Mouse (Mus musculus) stomach, embryonic 16.5 days (tissue): ENCODE results near the gene Nfe2l2. TPM values are rescaled to one million over a fixed set of nuclear protein-coding genes. Genes with fewer than 3 reads are reported as not detected.
"Not testable (repeated sequence)": the region's sequence is repeated elsewhere in the genome, so short reads cannot be mapped to it uniquely, and the experiment has no call there.

ENCODE experiments used
- ATAC-seq: fragments of 200-750 bp; cut with Nextera tagmentation; 2 replicates; pipeline ENCODE4 v1.8.0; 2017; ENCODE audit warnings: moderate number of reproducible peaks, moderate TSS enrichment; ENCODE audit not compliant: insufficient read depth, low FRiP score
- H3K27ac ChIP-seq: fragments of 300-500 bp; sonication (generic); 2 replicates; pipeline ENCODE4 v1.5.1; 2014; ENCODE audit warnings: low read length
- H3K27me3 ChIP-seq: fragments of 300-500 bp; sonication (generic); 2 replicates; pipeline ENCODE4 v1.6.1; 2014; ENCODE audit warnings: low read length, control low read depth, mixed read lengths; ENCODE audit not compliant: control insufficient read depth, insufficient read depth
- H3K36me3 ChIP-seq: fragments of 300-500 bp; sonication (generic); 2 replicates; pipeline ENCODE4 v1.6.1; 2014; ENCODE audit warnings: low read length; ENCODE audit not compliant: control insufficient read depth, insufficient read depth
- H3K4me1 ChIP-seq: fragments of 300-500 bp; sonication (generic); 2 replicates; pipeline ENCODE4 v1.6.1; 2014; ENCODE audit warnings: low read length, control low read depth, mixed read lengths; ENCODE audit not compliant: control insufficient read depth, insufficient read depth
- H3K4me2 ChIP-seq: fragments of 300-500 bp; sonication (generic); 2 replicates; pipeline ENCODE4 v1.6.1; 2014; ENCODE audit warnings: low read depth, low read length, mixed read lengths
- H3K4me3 ChIP-seq: fragments of 300-500 bp; sonication (generic); replicated peaks from 2 replicates; pipeline ENCODE4 v1.5.1; 2014; ENCODE audit warnings: mild to moderate bottlenecking, low read length
- H3K9ac ChIP-seq: fragments of 300-500 bp; sonication (generic); 2 replicates; pipeline ENCODE4 v1.6.1; 2014; ENCODE audit warnings: low read length
- H3K9me3 ChIP-seq: fragments of 300-500 bp; sonication (generic); replicated peaks from 2 replicates; pipeline ENCODE4 v1.6.1; 2016; ENCODE audit warnings: low read length, control low read depth; ENCODE audit not compliant: control insufficient read depth
- WGBS: fragments of 180-500 bp; shearing (Covaris S2); extraction: QIAGEN DNeasy Blood & Tissue Kit; methylation state at CpG from one replicate; pipeline ENCODE4 v1.1.7; 2014; 5-methylcytosine and 5-hydroxymethylcytosine counted together
- polyA plus RNA-seq: library from polyadenylated mRNA; unstranded; fragments of >200 nt; fragmentation: Nextera tagmentation; extraction: Ambion mirVana; gene quantifications from 2 replicates; pipeline ENCODE4 v1.2.1, GENCODE M21; 2015

Nfe2l2 gene
- polyA plus RNA-seq, 1 experiment from 2014 or later = 128 TPM

DNA sequence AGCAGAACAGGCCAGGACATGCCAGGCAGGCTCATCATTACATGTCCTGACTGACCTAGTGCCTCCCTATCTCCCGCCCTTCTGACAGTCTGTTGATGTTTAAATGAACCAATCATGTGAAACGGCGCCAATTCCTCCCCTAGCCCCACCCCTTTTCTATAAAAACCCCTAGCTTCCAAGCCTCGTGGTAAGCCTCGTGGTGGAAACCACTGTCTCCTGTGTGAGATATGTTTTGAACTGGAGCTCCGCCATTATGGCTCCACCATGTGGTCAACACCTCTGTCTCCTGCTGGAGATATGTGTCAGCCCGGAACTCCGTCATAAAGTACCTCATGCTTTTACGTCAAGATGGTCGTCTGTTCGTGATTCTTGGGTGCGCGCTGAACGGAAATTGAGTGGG, 70.0 kb downstream of the Nfe2l2 start:
- not testable (repeated sequence) for H3K9ac ChIP-seq, H3K4me1 ChIP-seq, H3K36me3 ChIP-seq, H3K27ac ChIP-seq, H3K4me2 ChIP-seq, ATAC-seq, H3K9me3 ChIP-seq, H3K27me3 ChIP-seq, H3K4me3 ChIP-seq
- 87% methylated on average over 14 of the region's 14 CpGs for WGBS

DNA sequence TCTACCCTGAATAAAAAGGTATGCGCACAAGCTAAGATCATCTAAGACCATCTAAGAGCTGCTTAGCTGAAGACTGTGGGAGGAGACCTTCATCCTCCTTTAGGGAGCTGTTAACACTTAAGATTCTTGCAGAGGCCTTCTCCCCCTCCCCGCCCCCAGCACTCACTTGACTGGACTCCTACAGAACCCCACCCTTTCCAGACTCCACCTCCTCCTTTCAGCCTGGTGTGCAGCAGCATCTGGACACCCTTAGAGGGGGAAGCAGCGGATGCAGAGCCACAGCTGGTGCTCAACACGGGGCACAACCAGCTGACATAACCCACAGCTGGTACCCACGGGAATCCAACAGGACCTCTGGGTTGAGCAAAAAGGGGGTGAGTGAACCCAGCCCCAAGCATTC, 70.7 kb downstream of the Nfe2l2 start:
- ATAC-seq = peak; percentile 54; the same call in 1 of the 2 replicates

DNA sequence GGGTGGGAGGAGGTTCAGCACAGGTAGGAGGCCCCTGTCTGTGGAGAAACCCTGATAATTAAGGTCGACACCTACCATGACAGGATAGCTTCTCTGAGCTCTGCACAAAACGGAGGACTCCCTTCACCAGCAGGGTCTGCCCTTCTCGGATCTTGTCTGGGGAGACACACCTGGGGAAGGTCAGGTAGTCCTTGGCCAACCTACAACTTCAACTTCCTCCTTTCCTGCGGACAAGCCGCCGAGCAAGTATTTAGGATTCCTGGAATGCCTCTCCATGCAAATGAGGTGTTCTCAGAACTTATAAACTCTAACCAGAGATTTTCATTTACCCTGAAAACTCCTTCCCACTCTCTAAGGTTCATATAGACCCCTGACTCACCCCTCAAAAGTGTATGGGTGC, 71.1 kb downstream of the Nfe2l2 start:
- ATAC-seq = no peak
- Histone ChIP-seq H3K27me3 (no peaks in the 10 kb centered on the region), H3K36me3 (no peaks in the 10 kb centered on the region), H3K4me1 (peaks cover 10% of the 10 kb centered on the region), H3K9me3 (no peaks in the 10 kb centered on the region), H3K4me2 (no peak overlapping the region), H3K4me3 (no peak overlapping the region), H3K27ac (no peak overlapping the region), H3K9ac (no peak overlapping the region)
- 56% methylated on average over 6 of the region's 6 CpGs for WGBS

More for the DNA sequence above, 70.7 kb downstream of the Nfe2l2 start:
- peaks cover 10% of the 10 kb centered on the region for H3K4me1 ChIP-seq
- H3K9ac ChIP-seq = no peak overlapping the region
- no peaks in the 10 kb centered on the region for H3K27me3 ChIP-seq
- H3K27ac ChIP-seq = no peak overlapping the region; the same call in 1 of the 2 replicates
- H3K9me3 ChIP-seq = no peaks in the 10 kb centered on the region
- H3K4me3 ChIP-seq = no peak overlapping the region
- WGBS = 60% methylated on average over 5 of the region's 5 CpGs
- H3K36me3 ChIP-seq = no peaks in the 10 kb centered on the region
- no peak overlapping the region for H3K4me2 ChIP-seq

DNA sequence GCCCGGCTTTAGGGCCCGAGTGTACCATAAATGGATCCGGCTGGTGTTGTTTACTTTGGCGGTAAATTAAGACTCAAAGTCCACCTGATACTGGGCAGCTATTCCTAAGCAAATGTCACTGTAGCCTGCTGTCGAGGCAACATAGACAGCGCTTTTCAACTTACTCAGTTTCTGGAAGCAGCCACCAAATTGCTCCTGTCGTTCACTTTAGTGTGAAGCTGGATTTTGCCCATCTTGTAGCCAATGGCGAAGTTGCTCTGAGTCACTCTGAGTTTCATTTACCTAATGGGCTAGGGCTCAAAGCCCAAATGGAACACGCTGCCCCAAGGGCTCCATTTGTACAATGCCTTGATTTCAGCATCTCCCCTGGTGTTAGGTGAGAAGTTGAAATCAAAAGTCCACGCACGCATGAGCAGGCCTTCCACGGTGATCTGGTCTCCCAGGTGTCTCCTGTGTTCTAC, 71.7 kb downstream of the Nfe2l2 start:
- H3K36me3 ChIP-seq = no peaks in the 10 kb centered on the region
- WGBS = 69% methylated on average over 12 of the region's 12 CpGs
- no peak for ATAC-seq
- no peak overlapping the region for H3K27ac ChIP-seq
- H3K4me2 ChIP-seq = no peak overlapping the region
- peaks cover 10% of the 10 kb centered on the region for H3K4me1 ChIP-seq
- no peak overlapping the region for H3K9ac ChIP-seq
- H3K4me3 ChIP-seq = no peak overlapping the region
- no peaks in the 10 kb centered on the region for H3K9me3 ChIP-seq
- no peaks in the 10 kb centered on the region for H3K27me3 ChIP-seq

DNA sequence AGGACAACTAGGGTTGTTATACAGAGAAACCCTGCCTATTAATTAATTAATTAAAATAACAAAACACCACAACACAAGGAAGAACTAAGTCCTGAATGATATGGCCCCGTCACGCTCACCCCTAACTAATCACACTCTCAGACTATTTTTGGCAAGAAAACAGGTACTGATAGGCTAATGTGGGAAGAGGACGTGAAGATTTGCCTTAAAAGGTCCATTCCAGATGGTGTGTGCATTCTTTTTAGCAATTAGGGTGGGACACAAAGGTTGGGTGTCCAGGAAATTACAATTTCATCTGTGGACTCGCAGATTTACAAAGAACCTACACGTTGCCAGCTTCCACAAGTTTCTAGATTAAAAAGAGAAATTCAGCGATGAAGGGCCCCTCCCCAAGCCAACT, 72.4 kb downstream of the Nfe2l2 start:
- WGBS = 80% methylated on average over 6 of the region's 6 CpGs
- no peak overlapping the region for H3K4me3 ChIP-seq
- H3K36me3 ChIP-seq = no peaks in the 10 kb centered on the region
- peaks cover 10% of the 10 kb centered on the region for H3K4me1 ChIP-seq
- no peak overlapping the region for H3K9ac ChIP-seq
- H3K27me3 ChIP-seq = no peaks in the 10 kb centered on the region
- H3K4me2 ChIP-seq = no peak overlapping the region
- ATAC-seq = no peak
- H3K27ac ChIP-seq = no peak overlapping the region
- no peaks in the 10 kb centered on the region for H3K9me3 ChIP-seq

DNA sequence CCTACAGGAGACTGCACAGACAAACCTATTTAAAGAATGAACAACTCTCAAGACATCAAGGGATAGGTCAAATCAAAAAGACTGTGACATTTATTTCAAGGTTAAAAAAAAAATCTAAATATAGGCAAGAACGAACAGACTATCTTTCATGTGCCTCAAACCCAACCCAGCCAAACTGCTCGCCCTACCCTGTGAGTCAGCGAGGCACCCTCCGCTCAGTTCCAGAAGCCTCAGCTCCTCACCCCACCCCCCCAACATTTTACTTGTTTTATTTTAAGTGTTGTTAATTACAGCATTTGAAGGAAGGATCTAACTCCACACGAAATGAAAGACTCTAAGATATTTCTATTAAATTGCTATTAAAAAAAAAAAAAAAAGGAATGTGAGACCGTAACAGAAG, 73.0 kb downstream of the Nfe2l2 start:
- ATAC-seq = no peak
- WGBS = 61% methylated on average over 6 of the region's 6 CpGs
- H3K9ac ChIP-seq = no peak overlapping the region
- H3K4me2 ChIP-seq = no peak overlapping the region
- no peaks in the 10 kb centered on the region for H3K36me3 ChIP-seq
- peak overlapping the region; percentile 34; the same call in 1 of the 2 replicates for H3K27ac ChIP-seq
- no peaks in the 10 kb centered on the region for H3K27me3 ChIP-seq
- peaks cover 10% of the 10 kb centered on the region for H3K4me1 ChIP-seq
- H3K4me3 ChIP-seq = no peak overlapping the region
- H3K9me3 ChIP-seq = no peaks in the 10 kb centered on the region

DNA sequence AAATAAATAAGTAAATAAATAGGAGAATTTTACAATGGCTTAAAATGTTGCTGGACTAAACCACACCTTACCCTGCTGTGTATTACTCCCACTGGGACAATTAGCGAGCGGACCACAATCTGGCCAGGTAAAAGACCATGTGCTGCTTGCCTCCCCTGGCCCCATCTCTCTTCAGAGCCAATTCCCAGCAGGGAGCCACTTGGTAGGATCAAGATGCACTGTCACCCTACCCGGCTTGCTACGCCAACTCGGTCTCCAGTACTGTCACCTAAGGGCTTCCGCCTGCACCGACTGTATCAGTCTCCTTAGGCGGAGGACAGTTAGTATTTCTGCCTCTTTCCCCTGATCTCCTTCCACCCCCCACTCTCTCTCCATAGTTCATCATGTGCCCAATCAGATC, 76.0 kb downstream of the Nfe2l2 start:
- 88% methylated on average over 8 of the region's 8 CpGs for WGBS
- H3K27ac ChIP-seq = no peak overlapping the region
- H3K9me3 ChIP-seq = no peaks in the 10 kb centered on the region
- no peaks in the 10 kb centered on the region for H3K36me3 ChIP-seq
- no peak overlapping the region for H3K4me3 ChIP-seq
- H3K4me1 ChIP-seq = peaks cover 5% of the 10 kb centered on the region; the same call in 1 of the 2 replicates
- H3K9ac ChIP-seq = no peak overlapping the region
- ATAC-seq = no peak
- no peak overlapping the region for H3K4me2 ChIP-seq
- no peaks in the 10 kb centered on the region for H3K27me3 ChIP-seq

DNA sequence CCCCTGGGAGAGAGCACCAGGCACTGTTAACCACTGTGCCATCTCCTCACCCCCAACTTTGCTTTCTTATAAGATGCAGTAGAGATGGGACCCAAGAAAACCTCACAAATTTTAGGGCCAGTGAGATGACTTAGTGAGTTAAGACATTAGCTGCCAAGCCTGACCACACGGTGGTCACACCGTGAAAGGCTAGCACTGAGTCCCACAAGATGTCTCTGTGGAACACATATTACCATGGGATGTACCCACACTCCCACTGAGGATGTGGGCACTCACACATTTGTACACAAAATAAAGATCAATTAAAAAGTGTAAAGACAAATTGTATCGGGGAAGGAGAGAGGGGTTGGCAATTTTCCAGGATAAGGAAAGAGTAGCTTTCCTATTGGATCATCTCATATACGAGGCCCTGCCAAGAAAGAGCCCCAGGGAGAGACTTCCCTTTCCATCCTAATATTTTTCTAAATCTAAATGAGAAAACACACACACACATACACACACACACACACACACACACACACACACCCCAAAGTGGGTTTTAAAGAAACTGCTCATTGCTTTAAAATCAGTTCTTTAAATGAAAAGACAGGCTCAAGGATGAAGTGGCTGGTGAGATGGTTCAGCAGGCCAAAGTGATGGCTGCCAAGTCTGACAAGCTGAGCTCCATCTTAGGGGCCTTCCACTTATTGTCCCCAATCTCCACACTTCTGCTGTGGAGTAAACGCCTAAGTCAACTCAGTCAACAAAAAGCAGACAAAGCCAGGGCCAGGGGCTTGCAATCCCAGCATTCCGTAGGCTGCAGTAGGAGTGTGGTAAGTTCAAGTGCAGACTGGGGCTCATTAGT, 77.6 kb downstream of the Nfe2l2 start:
- Histone ChIP-seq H3K9ac (no peak overlapping the region), H3K9me3 (no peaks in the 10 kb centered on the region), H3K4me1 (peaks cover 6% of the 10 kb centered on the region; the same call in 1 of the 2 replicates), H3K4me3 (no peak overlapping the region), H3K27ac (no peak overlapping the region), H3K27me3 (no peaks in the 10 kb centered on the region), H3K36me3 (no peaks in the 10 kb centered on the region), H3K4me2 (no peak overlapping the region)
- ATAC-seq = no peak
- WGBS = 65% methylated on average over 6 of the region's 6 CpGs
